Mouse (Mus musculus) layer of hippocampus, adult 11-12 months (tissue): Measurements from ENCODE around the gene Gm4787.
"Not testable (repeated sequence)": the region's sequence is repeated elsewhere in the genome, so short reads cannot be mapped to it uniquely, and the experiment has no call there.

Experiments used
- DNase-seq: peaks from one replicate; pipeline ENCODE4 v3.0.0; 2022; ENCODE audit warnings: low spot score

Gene Gm4787

GRCm38 (mm10) chr12:81379364-81379763 lies at the start of gene Gm4787:
Gm4787 (minus strand) TSS chr12:81379464.
- not testable (repeated sequence) for DNase-seq

- DNase-seq, result no peak
These were observed 42.6 kb upstream of the Gm4787 start, which contains the start of gene Adam4 for GRCm38 (mm10) chr12:81421846-81422245. Adam4 (minus strand) TSS chr12:81421946.

GRCm38 (mm10) chr12:81413211-81413610 lies 33.9 kb upstream of the Gm4787 start:
- DNase-seq, result no peak

GRCm38 (mm10) chr12:81408966-81409365 lies 29.7 kb upstream of the Gm4787 start:
- DNase-seq, result no peak

GRCm38 (mm10) chr12:81402187-81402586 lies 22.9 kb upstream of the Gm4787 start:
- peak; percentile 78 for DNase-seq

- no peak for DNase-seq
These were observed 45.4 kb downstream of the Gm4787 start for GRCm38 (mm10) chr12:81333841-81334240.

GRCm38 (mm10) chr12:81332875-81333421 lies 46.3 kb downstream of the Gm4787 start, which contains the start of gene Slc8a3:
Slc8a3 (minus strand) TSS chr12:81333180.
- DNase-seq, result peak; percentile 59

- peak; percentile 65 for DNase-seq
These were observed 47.1 kb downstream of the Gm4787 start for GRCm38 (mm10) chr12:81331937-81332874.

GRCm38 (mm10) chr12:81331046-81331638 lies 48.1 kb downstream of the Gm4787 start:
- no peak for DNase-seq
